ENCODE assay signal across 14 mouse cellular contexts in genomic region chr14:25204091-25204490, GRCm38 (mm10).
A peak's percentile ranks its signal among the peaks of the same experiment; 100 is the strongest.
DNase-seq lines count a peak whose midpoint lies in the region.
"Had no signal": no experiment of that assay in that cellular context is flagged by ENCODE, and none has a peak within 500 bp of the region (broad histone marks: within the 10 kb centered on the region; RNA-seq: fewer than 3 reads in every experiment).

No protein-coding gene starts in this region.

- peak; percentile 42 for DNase-seq in brain, adult 2 months (ENCODE audit: low read depth, low spot score)
- peak; percentile 72 for DNase-seq in cerebellum, adult 11-12 months
- DNase-seq in kidney, adult 8-10 months, result peak; percentile 68 to 85
- peak; percentile 65 to 75 for DNase-seq in kidney, postnatal 36 days
- DNase-seq in embryo, embryonic 11 days, result no peak
- no peak for DNase-seq in frontal cortex, postnatal 10 days (ENCODE audit: low spot score in 2 of 2)
- no peak for DNase-seq in ovary, postnatal 36 days (ENCODE audit: low spot score)
- no peak for DNase-seq in left cerebral cortex, adult 11 months (ENCODE audit: low spot score)
- DNase-seq: adrenal gland, postnatal 25 days; forebrain, postnatal 0 days; gastrocnemius, postnatal 10 days; heart, postnatal 14 days; right cerebral cortex, adult 18-20 months; thymus, postnatal 14 days had no signal

Comparison
In these comparisons a context has a peak if more than half of its experiments do, and no peak if none do; other contexts are left out.
1. DNase-seq: peak in brain, adult 2 months (single experiment), cerebellum, adult 11-12 months (single experiment), kidney, adult 8-10 months (2 of 2) and kidney, postnatal 36 days (2 of 2); none in embryo, embryonic 11 days (single experiment), frontal cortex, postnatal 10 days (0 of 2), ovary, postnatal 36 days (single experiment) and left cerebral cortex, adult 11 months (single experiment).